Mouse (Mus musculus) ES-E14 (cell line): Measurements from ENCODE around the gene Prkcg.

Source experiments
- CHD2 ChIP-seq: IDR thresholded peaks from 2 replicates; pipeline ENCODE4 v1.6.1; 2014; ENCODE audit warnings: mild to moderate bottlenecking, low read depth, low read length, inconsistent platforms
- HCFC1 ChIP-seq: IDR thresholded peaks from 2 replicates; pipeline ENCODE4 v1.6.1; 2012; ENCODE audit warnings: low read length, inconsistent platforms, borderline replicate concordance; ENCODE audit not compliant: insufficient read depth
- MAFK ChIP-seq: IDR thresholded peaks from 2 replicates; pipeline ENCODE4 v1.6.1; 2014; ENCODE audit warnings: mild to moderate bottlenecking, low read depth, low read length, inconsistent platforms; ENCODE audit not compliant: insufficient read depth
- ZC3H11A ChIP-seq: IDR thresholded peaks from 2 replicates; pipeline ENCODE4 v1.6.1; 2012; ENCODE audit warnings: low read depth, mild to moderate bottlenecking, inconsistent platforms, low read length, borderline replicate concordance
- ZNF384 ChIP-seq: IDR thresholded peaks from 2 replicates; pipeline ENCODE4 v1.6.1; 2012; ENCODE audit warnings: low read depth, low read length, inconsistent platforms

DNA sequence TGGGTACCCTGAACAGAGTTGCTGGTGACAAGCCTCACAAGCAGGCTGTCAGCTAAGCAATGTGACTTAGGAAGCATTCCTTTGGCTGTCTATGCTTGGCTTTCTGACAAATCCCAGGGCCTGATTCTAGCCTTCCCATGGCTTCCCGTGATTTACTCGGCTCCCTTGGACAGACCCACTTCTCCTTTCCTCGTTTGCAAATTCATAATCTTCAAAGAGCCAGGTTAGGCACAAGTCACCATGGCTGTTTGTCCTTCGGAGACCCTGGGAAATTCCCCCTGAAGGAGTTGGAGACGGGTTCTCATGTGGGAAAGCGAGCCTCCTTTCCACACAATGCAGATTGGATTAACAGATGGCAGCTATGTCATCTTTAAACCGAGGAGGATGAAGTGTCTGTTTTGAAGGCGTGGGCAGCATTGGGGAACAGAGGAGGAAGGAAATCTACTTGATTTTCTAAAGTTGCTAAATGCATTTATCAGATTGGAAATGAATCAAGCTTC is 8.3 kb upstream of the Prkcg start:
- TF ChIP-seq ZNF384 (no peak), ZC3H11A (no peak), HCFC1 (no peak), CHD2 (no peak), MAFK (no peak)
